Mouse (Mus musculus) T-helper 17 cell (primary cell): Measurements from ENCODE around the gene Snupn.

ENCODE experiments used
- in situ Hi-C, 2 experiments: fragments of 300-600 bp; cut with MboI, MseI; formaldehyde crosslinking; loops; 1 replicate in 1 of 2; 2 replicates in 1 of 2; pipeline ENCODE4 v1.15.1; 2025; ENCODE audit warnings: high pct_unique_total_duplicates in 2 of 2

Gene Snupn

DNA sequence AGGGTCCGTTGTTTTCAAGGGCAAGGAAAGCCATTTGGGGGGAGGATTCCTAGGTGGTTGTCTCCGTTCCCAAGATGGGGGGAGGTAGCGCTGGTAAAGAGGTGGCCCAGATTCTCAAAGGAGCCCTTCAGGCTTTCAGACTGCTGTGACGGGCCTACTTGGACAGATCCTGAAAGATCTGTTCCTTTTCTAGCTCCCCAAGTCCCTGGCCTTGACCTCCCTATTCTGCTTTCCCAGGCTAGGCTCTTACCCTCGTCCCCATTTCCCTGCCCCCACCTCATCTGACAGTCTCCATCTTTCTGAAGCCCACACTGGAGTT lies 45.3 kb downstream of the Snupn start:
- in situ Hi-C loops, result loop anchor here in 1 of 2 experiments (10.0 kb wide), 1 partner anchor 1841 kb away; no protein-coding TSS in a partner anchor

DNA sequence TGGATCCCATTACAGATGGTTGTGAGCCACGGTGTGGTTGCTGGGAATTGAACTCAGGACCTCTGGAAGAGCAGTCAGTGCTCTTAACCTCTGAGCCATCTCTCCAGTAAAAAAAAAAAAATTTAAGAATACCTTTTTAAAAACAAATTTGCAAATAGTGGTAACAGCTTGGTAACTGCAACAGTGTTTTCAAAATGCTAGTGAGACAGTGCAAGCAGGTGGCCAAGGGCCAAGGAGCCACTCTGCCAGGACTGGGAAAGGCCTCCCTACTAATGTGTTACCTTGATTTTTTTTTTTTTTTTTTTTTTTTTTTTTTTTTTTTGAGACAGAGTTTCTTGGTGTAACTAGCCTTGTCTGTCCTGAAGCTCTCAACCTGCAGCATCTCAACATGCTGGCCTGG lies 46.5 kb downstream of the Snupn start:
- in situ Hi-C loops, result loop anchor here in 1 of 2 experiments (10.0 kb wide), 1 partner anchor 1842 kb away; no protein-coding TSS in a partner anchor

DNA sequence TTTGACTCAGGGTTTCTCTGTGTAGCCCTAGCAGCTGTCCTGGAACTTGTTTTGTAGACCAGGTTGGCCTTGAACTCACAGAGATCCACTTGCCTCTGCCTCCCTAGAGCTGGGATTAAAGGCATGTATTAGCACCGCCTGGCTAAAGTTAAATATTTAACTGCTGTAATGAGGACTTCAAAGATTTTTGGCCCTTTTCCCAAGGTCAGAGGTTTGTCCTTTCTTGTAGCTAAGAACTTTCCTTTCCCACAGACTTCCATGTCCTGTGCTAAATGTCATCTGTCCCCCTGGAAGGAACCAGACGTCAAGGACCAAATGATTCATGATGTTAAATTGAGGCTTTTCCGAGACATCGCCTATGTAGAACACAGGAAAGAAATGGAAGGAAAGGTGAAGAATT lies 52.3 kb downstream of the Snupn start:
- in situ Hi-C loops, result no loop called here

DNA sequence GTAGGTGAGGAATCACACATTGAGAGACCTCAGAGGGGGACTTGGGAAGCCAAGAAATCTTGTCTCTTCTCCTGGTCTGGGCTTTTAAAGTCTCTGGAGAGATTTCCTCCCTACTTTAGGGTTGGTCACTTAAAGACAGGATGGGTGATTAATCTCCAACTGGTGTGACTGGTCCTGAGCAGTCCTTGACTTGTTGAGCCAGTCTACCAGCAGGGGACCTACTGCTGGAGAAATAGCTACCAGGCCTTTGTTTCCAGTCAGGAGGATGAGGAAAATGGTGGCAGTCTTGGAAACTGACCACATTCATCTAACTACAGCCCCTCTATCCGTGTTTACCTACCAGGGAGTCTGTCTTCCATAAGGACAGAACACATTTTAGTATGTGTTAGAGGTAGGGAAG lies 61.7 kb downstream of the Snupn start:
- in situ Hi-C loops, result no loop called here

DNA sequence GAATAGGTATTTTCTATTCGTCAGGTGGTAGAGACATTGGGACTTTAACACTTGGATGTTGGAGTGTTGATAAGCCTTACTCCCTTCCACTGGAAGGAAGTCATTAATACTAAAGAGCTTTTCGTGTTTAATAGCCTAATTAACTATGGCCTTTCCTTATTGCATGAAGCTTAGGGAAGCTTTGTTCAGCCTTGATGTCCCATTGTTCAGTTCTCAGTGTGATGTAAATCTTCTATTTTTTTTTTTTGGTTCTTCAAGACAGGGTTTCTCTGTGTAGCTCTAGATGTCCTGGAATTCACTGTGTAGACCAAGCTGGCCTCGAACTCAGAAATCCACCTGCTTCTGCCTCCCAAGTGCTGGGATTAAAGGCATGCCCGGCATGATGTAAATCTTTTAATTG lies 62.2 kb downstream of the Snupn start:
- in situ Hi-C loops, result no loop called here

DNA sequence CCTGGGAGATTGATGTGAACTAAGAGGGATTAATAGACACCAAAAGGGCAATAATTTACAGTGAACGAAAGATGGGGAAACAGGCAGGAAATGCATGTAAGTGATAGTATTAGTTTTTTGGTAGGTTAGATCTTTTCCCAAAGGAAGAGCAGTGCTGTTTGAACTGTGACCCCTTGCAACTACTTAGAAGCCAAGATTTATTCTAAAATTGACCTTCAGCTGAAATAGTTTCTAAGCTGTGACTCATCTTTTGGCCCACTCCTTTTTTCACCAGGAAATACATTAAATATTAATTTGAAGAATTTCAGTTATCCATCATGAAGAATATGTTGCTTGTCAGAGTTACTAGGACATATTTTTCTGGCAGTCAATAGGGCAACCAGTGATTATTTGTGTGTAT lies 63.1 kb downstream of the Snupn start:
- in situ Hi-C loops, result no loop called here

DNA sequence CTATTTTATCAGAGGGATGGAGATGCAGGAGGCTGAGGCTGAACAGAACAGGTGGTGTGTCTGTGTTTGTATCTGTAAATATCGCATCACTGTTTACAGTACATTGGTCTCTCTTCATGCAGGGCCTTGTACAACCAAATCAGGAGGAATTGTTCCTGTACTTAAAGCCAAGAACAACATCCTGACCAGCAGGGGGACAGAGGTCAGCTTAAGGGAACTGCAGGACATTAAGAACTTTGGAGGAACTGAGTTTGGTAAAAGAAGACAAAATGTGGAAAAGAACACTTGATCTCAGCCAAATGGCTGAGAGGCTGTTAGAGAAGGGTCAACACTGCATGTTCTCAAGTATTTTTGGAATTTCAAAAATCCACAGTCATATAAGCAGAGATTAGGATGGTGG lies 64.1 kb downstream of the Snupn start:
- in situ Hi-C loops, result no loop called here

DNA sequence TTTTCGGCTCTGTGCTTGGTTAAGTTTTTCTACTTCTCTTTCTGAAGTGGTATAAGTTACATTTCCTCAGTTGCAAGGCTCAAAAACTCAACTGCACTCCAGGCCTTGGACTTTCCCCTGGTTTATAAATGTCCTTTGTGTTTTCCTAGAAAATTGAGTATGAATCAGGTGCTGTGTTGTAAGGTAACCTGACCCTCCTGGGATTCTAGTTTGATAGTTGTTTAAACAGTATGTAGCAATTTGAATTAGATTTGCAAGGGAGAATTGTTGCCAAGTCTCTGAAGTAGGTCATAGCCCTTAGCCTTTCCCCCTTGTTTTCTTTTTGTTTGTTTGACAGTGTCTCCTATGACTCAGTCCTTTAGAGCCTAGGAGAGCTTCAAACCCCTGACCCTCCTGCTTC lies 67.0 kb downstream of the Snupn start:
- in situ Hi-C loops, result no loop called here

DNA sequence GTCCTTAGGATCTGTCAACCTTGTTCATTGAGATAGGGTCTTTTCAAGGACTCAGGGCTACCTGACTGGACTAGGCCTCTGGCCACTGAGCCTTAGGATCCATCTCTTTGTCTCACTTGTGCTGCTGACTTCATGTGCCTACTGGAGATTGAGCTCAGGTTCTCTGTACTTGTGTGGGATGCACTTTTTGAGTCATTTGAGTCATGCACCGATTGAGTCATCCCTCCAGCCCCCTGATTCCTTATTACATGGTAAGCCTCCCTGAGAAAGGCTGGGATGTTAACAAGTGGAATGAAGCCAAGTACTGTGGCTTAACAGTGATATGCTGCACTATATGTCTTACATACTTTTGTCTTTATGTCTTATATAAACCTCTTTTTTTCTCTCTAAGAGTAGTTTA lies 81.1 kb downstream of the Snupn start:
- in situ Hi-C loops, result no loop called here
